Mouse (Mus musculus) heart, embryonic 14.5 days (tissue): ENCODE data around the gene Dclk2. TPM values are rescaled to one million over a fixed set of nuclear protein-coding genes. Genes with fewer than 3 reads are reported as not detected.

ENCODE experiments used
- ATAC-seq: fragments of 200-750 bp; cut with Nextera tagmentation; 2 replicates; pipeline ENCODE4 v1.8.0; 2017; ENCODE audit warnings: low read depth, moderate TSS enrichment; ENCODE audit not compliant: insufficient number of reproducible peaks, insufficient read depth, low FRiP score
- H3K27ac ChIP-seq, 2 experiments: fragments of 200-500 bp in 1 of 2; fragments of 300-500 bp in 1 of 2; sonication (generic) in 1 of 2; replicated peaks in 1 of 2; 2 replicates each; pipeline ENCODE4 v1.5.1; 2012 to 2014; ENCODE audit warnings: low read depth in 2 of 2, low read length in 2 of 2, control low read depth in 1 of 2, mild to moderate bottlenecking in 1 of 2, mixed read lengths in 1 of 2; ENCODE audit not compliant: control insufficient read depth in 1 of 2, insufficient read depth in 1 of 2
- H3K27me3 ChIP-seq: fragments of 300-500 bp; sonication (generic); 2 replicates; pipeline ENCODE4 v1.6.1; 2014; ENCODE audit warnings: mild to moderate bottlenecking, low read length, control low read depth; ENCODE audit not compliant: control insufficient read depth, insufficient read depth
- H3K36me3 ChIP-seq: fragments of 300-500 bp; sonication (generic); 2 replicates; pipeline ENCODE4 v1.6.1; 2014; ENCODE audit warnings: mild to moderate bottlenecking, control low read depth, low read length, mixed read lengths; ENCODE audit not compliant: control insufficient read depth, insufficient read depth
- H3K4me1 ChIP-seq, 2 experiments: fragments of 200-500 bp in 1 of 2; fragments of 300-500 bp in 1 of 2; sonication (generic) in 1 of 2; 2 replicates each; pipeline ENCODE4 v1.6.1; 2012 to 2014; ENCODE audit warnings: low read length in 2 of 2, control low read depth in 1 of 2, mixed read lengths in 1 of 2; ENCODE audit not compliant: control insufficient read depth in 2 of 2, insufficient read depth in 2 of 2
- H3K4me2 ChIP-seq: fragments of 300-500 bp; sonication (generic); 2 replicates; pipeline ENCODE4 v1.6.1; 2014; ENCODE audit warnings: mild to moderate bottlenecking, low read length
- H3K4me3 ChIP-seq, 2 experiments: fragments of 200-500 bp in 1 of 2; fragments of 300-500 bp in 1 of 2; sonication (generic) in 1 of 2; 2 replicates each; pipeline ENCODE4 v1.5.1; 2012 to 2014; ENCODE audit warnings: low read length in 2 of 2, mild to moderate bottlenecking in 2 of 2, control low read depth in 1 of 2, low read depth in 1 of 2, moderate library complexity in 1 of 2; ENCODE audit not compliant: control insufficient read depth in 1 of 2, insufficient read depth in 1 of 2
- H3K9ac ChIP-seq: fragments of 300-500 bp; sonication (generic); 2 replicates; pipeline ENCODE4 v1.6.1; 2014; ENCODE audit warnings: mild to moderate bottlenecking, low read length
- H3K9me3 ChIP-seq: fragments of 300-500 bp; sonication (generic); 2 replicates; pipeline ENCODE4 v1.6.1; 2016; ENCODE audit warnings: low read length, control low read depth; ENCODE audit not compliant: control insufficient read depth
- WGBS: fragments of 180-500 bp; shearing (Covaris S2); extraction: QIAGEN DNeasy Blood & Tissue Kit; methylation state at CpG from one replicate; pipeline ENCODE4 v1.1.7; 2014; 5-methylcytosine and 5-hydroxymethylcytosine counted together
- polyA plus RNA-seq: library from polyadenylated mRNA; unstranded; fragments of >200 nt; fragmentation: Nextera tagmentation; extraction: Ambion mirVana; gene quantifications from 2 replicates; pipeline ENCODE4 v1.2.1, GENCODE M21; 2014

Dclk2 gene
- polyA plus RNA-seq, 1 experiment from 2014 or later = 3.2 TPM

- Histone ChIP-seq H3K36me3 (no peaks in the 10 kb centered on the region), H3K4me3 (no peak overlapping the region), H3K27me3 (no peaks in the 10 kb centered on the region), H3K4me1 (peaks cover 8 to 10% of the 10 kb centered on the region in 2 experiments; a peak in 2 of 4 replicates), H3K9ac (no peak overlapping the region), H3K27ac (no peak overlapping the region), H3K4me2 (no peak overlapping the region), H3K9me3 (no peaks in the 10 kb centered on the region)
- WGBS = 65% methylated on average over 13 of the region's 13 CpGs
- no peak for ATAC-seq
These were observed 122.7 kb downstream of the Dclk2 start for GRCm38 (mm10) chr3:86797871-86798460.

- H3K4me2 ChIP-seq = no peak overlapping the region
- no peaks in the 10 kb centered on the region for H3K9me3 ChIP-seq
- ATAC-seq = no peak
- H3K4me1 ChIP-seq = peaks cover 8 to 10% of the 10 kb centered on the region in 2 experiments; a peak in 2 of 4 replicates
- H3K27me3 ChIP-seq = no peaks in the 10 kb centered on the region
- no peak overlapping the region for H3K9ac ChIP-seq
- WGBS = 26% methylated on average over 6 of the region's 6 CpGs
- H3K4me3 ChIP-seq = no peak overlapping the region
- no peak overlapping the region for H3K27ac ChIP-seq
- H3K36me3 ChIP-seq = no peaks in the 10 kb centered on the region
These were observed 123.9 kb downstream of the Dclk2 start for GRCm38 (mm10) chr3:86796716-86797115.

- H3K27ac ChIP-seq = peak overlapping the region in 1 of 2 experiments; percentile 49; a peak in 3 of 4 replicates
- 29% methylated on average over 1 of the region's 1 CpGs for WGBS
- H3K4me2 ChIP-seq = no peak overlapping the region
- no peak overlapping the region for H3K9ac ChIP-seq
- peak; percentile 63; the same call in 1 of the 2 replicates for ATAC-seq
- H3K4me3 ChIP-seq = no peak overlapping the region
- H3K36me3 ChIP-seq = no peaks in the 10 kb centered on the region
- no peaks in the 10 kb centered on the region for H3K9me3 ChIP-seq
- H3K27me3 ChIP-seq = no peaks in the 10 kb centered on the region
- peaks cover 11 to 18% of the 10 kb centered on the region in 2 experiments; a peak in 3 of 4 replicates for H3K4me1 ChIP-seq
These were observed 126.9 kb downstream of the Dclk2 start for GRCm38 (mm10) chr3:86793720-86794191.

- no peak overlapping the region for H3K4me2 ChIP-seq
- H3K36me3 ChIP-seq = no peaks in the 10 kb centered on the region
- H3K27me3 ChIP-seq = no peaks in the 10 kb centered on the region
- peak overlapping the region in 1 of 2 experiments; percentile 49; a peak in 3 of 4 replicates for H3K27ac ChIP-seq
- H3K9ac ChIP-seq = no peak overlapping the region
- peaks cover 11 to 18% of the 10 kb centered on the region in 2 experiments; a peak in 3 of 4 replicates for H3K4me1 ChIP-seq
- no peaks in the 10 kb centered on the region for H3K9me3 ChIP-seq
- 63% methylated on average over 4 of the region's 4 CpGs for WGBS
- peak; percentile 41; the same call in 1 of the 2 replicates for ATAC-seq
- H3K4me3 ChIP-seq = no peak overlapping the region
These were observed 127.4 kb downstream of the Dclk2 start for GRCm38 (mm10) chr3:86793264-86793663.

GRCm38 (mm10) chr3:86789752-86790151 is 130.9 kb downstream of the Dclk2 start:
- Histone ChIP-seq H3K4me3 (no peak overlapping the region), H3K9ac (no peak overlapping the region), H3K36me3 (no peaks in the 10 kb centered on the region), H3K27ac (no peak overlapping the region), H3K4me2 (no peak overlapping the region), H3K9me3 (no peaks in the 10 kb centered on the region), H3K27me3 (no peaks in the 10 kb centered on the region), H3K4me1 (peaks cover 29 to 37% of the 10 kb centered on the region in 2 experiments)
- no peak for ATAC-seq
- 78% methylated on average over 5 of the region's 5 CpGs for WGBS

- ATAC-seq = no peak
- H3K27ac ChIP-seq = 0 out of 4 replicates have a peak overlapping the region, but pooled peaks of 1 of the 2 experiments have one; percentile 4
These were observed 131.9 kb downstream of the Dclk2 start for GRCm38 (mm10) chr3:86788711-86789110.

GRCm38 (mm10) chr3:86787423-86788123 is 133.1 kb downstream of the Dclk2 start:
- H3K27me3 ChIP-seq = no peaks in the 10 kb centered on the region
- peak overlapping the region; percentile 35 for H3K4me2 ChIP-seq
- no peak overlapping the region for H3K4me3 ChIP-seq
- WGBS = 55% methylated on average over 10 of the region's 10 CpGs
- H3K27ac ChIP-seq = peak overlapping the region; percentile 58 to 78
- ATAC-seq = peak; percentile 22; the same call in 1 of the 2 replicates
- peak overlapping the region; percentile 38; the same call in 1 of the 2 replicates for H3K9ac ChIP-seq
- no peaks in the 10 kb centered on the region for H3K36me3 ChIP-seq
- H3K9me3 ChIP-seq = no peaks in the 10 kb centered on the region
- peaks cover 24 to 31% of the 10 kb centered on the region in 2 experiments for H3K4me1 ChIP-seq

More at GRCm38 (mm10) chr3:86788711-86789110, 131.9 kb downstream of the Dclk2 start:
- WGBS = 28% methylated on average over 6 of the region's 6 CpGs
- Histone ChIP-seq H3K4me1 (peaks cover 28 to 35% of the 10 kb centered on the region in 2 experiments), H3K9ac (no peak overlapping the region), H3K4me3 (no peak overlapping the region), H3K27me3 (no peaks in the 10 kb centered on the region), H3K4me2 (no peak overlapping the region), H3K9me3 (no peaks in the 10 kb centered on the region), H3K36me3 (no peaks in the 10 kb centered on the region)
